Mouse (Mus musculus): ENCODE measurements around the gene Lrrc15. TPM values are rescaled to one million over a fixed set of nuclear protein-coding genes. Genes with fewer than 3 reads are reported as not detected.

Lrrc15 gene
- under 1 TPM; 0.60 to 0.65 TPM for total RNA-seq (2021)

GRCm38 (mm10) chr16:30282844-30283495 lies at the start of gene Lrrc15:
Gene Lrrc15, minus strand, starts transcription at chr16:30283256.
- intact Hi-C loops (cut with DNase I): no loop called here
- peak in 1 of 2 experiments; percentile 49 for DNase-seq

GRCm38 (mm10) chr16:30314236-30314635 lies 31.2 kb upstream of the Lrrc15 start:
- intact Hi-C loops (cut with DNase I): loop anchor here (1.0 to 5.0 kb wide), 2 partner anchors 62 to 587 kb away; no protein-coding TSS in a partner anchor
- DNase-seq: peak in 1 of 2 experiments; percentile 40

- intact Hi-C loops (cut with DNase I): loop anchor here (2.0 to 5.0 kb wide), 2 partner anchors 26 to 583 kb away; no protein-coding TSS in a partner anchor
- DNase-seq: no peak
Measured at GRCm38 (mm10) chr16:30310647-30311046, 27.6 kb upstream of the Lrrc15 start, which contains the start of gene Gp5. Gene Gp5, minus strand, starts transcription at chr16:30310779.

- intact Hi-C loops (cut with DNase I): loop anchor here (2.0 to 5.0 kb wide), 2 partner anchors 25 to 583 kb away; no protein-coding TSS in a partner anchor
Measured at GRCm38 (mm10) chr16:30310171-30310515, 27.1 kb upstream of the Lrrc15 start.

GRCm38 (mm10) chr16:30309395-30310170 lies 26.5 kb upstream of the Lrrc15 start:
- peak in 1 of 2 experiments; percentile 19 for DNase-seq
- intact Hi-C loops (cut with DNase I): loop anchor here (2.0 to 5.0 kb wide), 2 partner anchors 25 to 582 kb away; no protein-coding TSS in a partner anchor

More at GRCm38 (mm10) chr16:30310171-30310515, 27.1 kb upstream of the Lrrc15 start:
- DNase-seq: no peak

- intact Hi-C loops (cut with DNase I): no loop called here
- peak; percentile 29 to 30 for DNase-seq
Measured at GRCm38 (mm10) chr16:30308616-30309394, 25.7 kb upstream of the Lrrc15 start.

GRCm38 (mm10) chr16:30307961-30308615 lies 25.0 kb upstream of the Lrrc15 start:
- intact Hi-C loops (cut with DNase I): no loop called here
- no peak for DNase-seq

GRCm38 (mm10) chr16:30307306-30307705 lies 24.2 kb upstream of the Lrrc15 start:
- intact Hi-C loops (cut with DNase I): no loop called here
- no peak for DNase-seq

GRCm38 (mm10) chr16:30306102-30306501 lies 23.0 kb upstream of the Lrrc15 start:
- no peak for DNase-seq
- intact Hi-C loops (cut with DNase I): no loop called here

- DNase-seq: no peak
- intact Hi-C loops (cut with DNase I): no loop called here
Measured at GRCm38 (mm10) chr16:30304236-30304635, 21.2 kb upstream of the Lrrc15 start.

GRCm38 (mm10) chr16:30303411-30303810 lies 20.4 kb upstream of the Lrrc15 start:
- DNase-seq: no peak
- intact Hi-C loops (cut with DNase I): no loop called here

GRCm38 (mm10) chr16:30302686-30303085 lies 19.6 kb upstream of the Lrrc15 start:
- intact Hi-C loops (cut with DNase I): no loop called here
- no peak for DNase-seq

- intact Hi-C loops (cut with DNase I): no loop called here
- no peak for DNase-seq
Measured at GRCm38 (mm10) chr16:30299711-30300277, 16.7 kb upstream of the Lrrc15 start.

- intact Hi-C loops (cut with DNase I): no loop called here
Measured at GRCm38 (mm10) chr16:30297450-30297849, 14.4 kb upstream of the Lrrc15 start.

GRCm38 (mm10) chr16:30296601-30297275 lies 13.7 kb upstream of the Lrrc15 start:
- intact Hi-C loops (cut with DNase I): no loop called here
- no peak for DNase-seq

More at GRCm38 (mm10) chr16:30297450-30297849, 14.4 kb upstream of the Lrrc15 start:
- DNase-seq: no peak

- intact Hi-C loops (cut with DNase I): no loop called here
- DNase-seq: no peak
Measured at GRCm38 (mm10) chr16:30295106-30295505, 12.1 kb upstream of the Lrrc15 start.

- intact Hi-C loops (cut with DNase I): no loop called here
- DNase-seq: no peak
Measured at GRCm38 (mm10) chr16:30290436-30290835, 7.4 kb upstream of the Lrrc15 start.

GRCm38 (mm10) chr16:30285701-30286100 lies 2.6 kb upstream of the Lrrc15 start:
- intact Hi-C loops (cut with DNase I): loop anchor here (2.0 kb wide), 2 partner anchors 25 to 33 kb away; partner anchors contain the start of gene Gp5
- DNase-seq: no peak

- peak; percentile 43 to 66 for DNase-seq
Measured at GRCm38 (mm10) chr16:30283743-30284337, 784 bp upstream of the Lrrc15 start.

More at GRCm38 (mm10) chr16:30283743-30284337, 784 bp upstream of the Lrrc15 start:
- intact Hi-C loops (cut with DNase I): loop anchor here (2.0 kb wide), 2 partner anchors 27 to 31 kb away; partner anchors contain the start of gene Gp5

All from heart, postnatal 10 days (tissue).